Mouse (Mus musculus) kidney, adult 2 months (tissue): ENCODE results near the gene Pex3. TPM values are rescaled to one million over a fixed set of nuclear protein-coding genes. Genes with fewer than 3 reads are reported as not detected.
A peak's percentile ranks its signal among the peaks of the same experiment; 100 is the strongest.

Experiments
- DNase-seq: peaks from one replicate; pipeline ENCODE4 v3.0.0; 2021
- H3K27ac ChIP-seq: fragments of 200-500 bp; 2 replicates; pipeline ENCODE4 v1.5.1; 2012; ENCODE audit warnings: low read depth, low read length, control low read depth, inconsistent platforms; ENCODE audit not compliant: insufficient read depth
- H3K27me3 ChIP-seq: fragments of 200-500 bp; replicated peaks from 2 replicates; pipeline ENCODE4 v1.6.1; 2012; ENCODE audit warnings: mild to moderate bottlenecking, moderate library complexity, low read length, inconsistent platforms; ENCODE audit not compliant: control insufficient read depth, insufficient read depth
- H3K36me3 ChIP-seq: fragments of 200-500 bp; 2 replicates; pipeline ENCODE4 v1.6.1; 2012; ENCODE audit warnings: mild to moderate bottlenecking, moderate library complexity, low read length, inconsistent platforms; ENCODE audit not compliant: control insufficient read depth, insufficient read depth
- H3K4me1 ChIP-seq: fragments of 200-500 bp; 2 replicates; pipeline ENCODE4 v1.6.1; 2011; ENCODE audit warnings: low read length; ENCODE audit not compliant: control insufficient read depth, insufficient read depth
- H3K4me3 ChIP-seq: fragments of 200-500 bp; 2 replicates; pipeline ENCODE4 v1.5.1; 2011; ENCODE audit warnings: mild to moderate bottlenecking, low read depth, low read length, control low read depth; ENCODE audit not compliant: insufficient read depth
- CTCF ChIP-seq: fragments of 200-500 bp; conservative IDR thresholded peaks from 2 replicates; pipeline ENCODE4 v1.5.1; 2011; ENCODE audit warnings: low read depth, mild to moderate bottlenecking, control low read depth, low read length, moderate library complexity, mixed read lengths; ENCODE audit not compliant: insufficient read depth, insufficient read length
- POLR2A ChIP-seq: fragments of 200-500 bp; IDR thresholded peaks from one replicate; pipeline ENCODE4 v1.6.1; 2011; ENCODE audit warnings: low read depth, low read length, control low read depth
- WGBS: fragments of 180-500 bp; shearing (Covaris S2); methylation state at CpG from one replicate; pipeline ENCODE4 v1.1.7; 2018; 5-methylcytosine and 5-hydroxymethylcytosine counted together
- polyA plus RNA-seq: library from polyadenylated mRNA; depleted of rRNA; stranded (reverse); fragments of >200 nt; gene quantifications from 2 replicates; pipeline ENCODE4 v1.2.3, GENCODE M21; 2012

The Pex3 gene
- polyA plus RNA-seq, 1 experiment = 17.3 TPM

GRCm38 (mm10) chr10:13565080-13565448, 12.1 kb upstream of the Pex3 start:
- Histone ChIP-seq H3K27me3 (no peaks in the 10 kb centered on the region), H3K4me1 (no peaks in the 10 kb centered on the region), H3K36me3 (no peaks in the 10 kb centered on the region), H3K4me3 (no peak overlapping the region), H3K27ac (no peak overlapping the region)
- WGBS = 16% methylated on average over 8 of the region's 8 CpGs
- DNase-seq = no peak
- TF ChIP-seq POLR2A = no peak
- TF ChIP-seq CTCF = no peak

- H3K27me3 ChIP-seq = no peaks in the 10 kb centered on the region
- 23% methylated on average over 24 of the region's 24 CpGs for WGBS
- no peaks in the 10 kb centered on the region for H3K4me1 ChIP-seq
- peak; percentile 50 for DNase-seq
- no peak overlapping the region for H3K27ac ChIP-seq
- no peaks in the 10 kb centered on the region for H3K36me3 ChIP-seq
- TF ChIP-seq POLR2A (no peak), CTCF (peak; percentile 81)
- no peak overlapping the region for H3K4me3 ChIP-seq
Observed at GRCm38 (mm10) chr10:13564364-13565079, 11.6 kb upstream of the Pex3 start.

GRCm38 (mm10) chr10:13560014-13560674, 7.2 kb upstream of the Pex3 start:
- no peak overlapping the region for H3K4me3 ChIP-seq
- H3K27ac ChIP-seq = no peak overlapping the region
- 87% methylated on average over 13 of the region's 13 CpGs for WGBS
- no peaks in the 10 kb centered on the region for H3K27me3 ChIP-seq
- H3K36me3 ChIP-seq = no peaks in the 10 kb centered on the region
- no peak for DNase-seq
- TF ChIP-seq CTCF (no peak), POLR2A (no peak)
- H3K4me1 ChIP-seq = no peaks in the 10 kb centered on the region

- Histone ChIP-seq H3K4me3 (no peak overlapping the region), H3K36me3 (no peaks in the 10 kb centered on the region), H3K4me1 (no peaks in the 10 kb centered on the region; the same call in 1 of the 2 replicates), H3K27ac (no peak overlapping the region), H3K27me3 (no peaks in the 10 kb centered on the region)
- no peak for TF ChIP-seq CTCF
- TF ChIP-seq POLR2A = no peak
- DNase-seq = no peak
- WGBS = 86% methylated on average over 1 of the region's 1 CpGs
Observed at GRCm38 (mm10) chr10:13554316-13554715, 1.4 kb upstream of the Pex3 start.

- no peak overlapping the region for H3K27ac ChIP-seq
- H3K27me3 ChIP-seq = no peaks in the 10 kb centered on the region
- H3K4me3 ChIP-seq = peak overlapping the region; percentile 99
- 14% methylated on average over 10 of the region's 10 CpGs for WGBS
- DNase-seq = no peak
- H3K4me1 ChIP-seq = no peaks in the 10 kb centered on the region; the same call in 1 of the 2 replicates
- TF ChIP-seq POLR2A (no peak), CTCF (no peak)
- no peaks in the 10 kb centered on the region for H3K36me3 ChIP-seq
Observed at GRCm38 (mm10) chr10:13553498-13553985, 600 bp upstream of the Pex3 start.

- no peaks in the 10 kb centered on the region for H3K4me1 ChIP-seq
- no peaks in the 10 kb centered on the region for H3K27me3 ChIP-seq
- no peak overlapping the region for H3K4me3 ChIP-seq
- no peak for DNase-seq
- no peak overlapping the region for H3K27ac ChIP-seq
- peaks cover 7% of the 10 kb centered on the region for H3K36me3 ChIP-seq
- TF ChIP-seq CTCF (no peak), POLR2A (no peak)
- 97% methylated on average over 5 of the region's 5 CpGs for WGBS
Observed at GRCm38 (mm10) chr10:13541721-13542120, 11.2 kb downstream of the Pex3 start.

- H3K4me1 ChIP-seq = no peaks in the 10 kb centered on the region
Observed at GRCm38 (mm10) chr10:13539769-13540333, 13.1 kb downstream of the Pex3 start.

More at GRCm38 (mm10) chr10:13539769-13540333, 13.1 kb downstream of the Pex3 start:
- Histone ChIP-seq H3K27ac (no peak overlapping the region), H3K36me3 (peaks cover 1% of the 10 kb centered on the region; the same call in 1 of the 2 replicates), H3K4me3 (no peak overlapping the region), H3K27me3 (no peaks in the 10 kb centered on the region)
- 89% methylated on average over 7 of the region's 7 CpGs for whole genome bisulfite sequencing
- TF ChIP-seq POLR2A = no peak
- TF ChIP-seq CTCF = no peak
- no peak for DNase-seq
